Mouse (Mus musculus) layer of hippocampus, postnatal 25 days (tissue): ENCODE data around the gene Parp3. TPM values are rescaled to one million over a fixed set of nuclear protein-coding genes. Genes with fewer than 3 reads are reported as not detected.

Source experiments
- DNase-seq, 2 experiments: peaks; one replicate each; pipeline ENCODE4 v3.0.0; 2022; ENCODE audit warnings: mixed read lengths in 2 of 2, low spot score in 1 of 2; ENCODE audit errors: extremely low spot score in 1 of 2
- total RNA-seq, 2 experiments: library from RNA; stranded (reverse); gene quantifications; 2 replicates each; pipeline ENCODE4 v1.2.3; 2021

The Parp3 gene
- total RNA-seq, 2 experiments from 2014 or later: 3.2 to 4.7 TPM

- peak in 1 of 2 experiments; percentile 3 for DNase-seq
These were observed 1.1 kb downstream of the Parp3 start, which contains the start of gene Rrp9 for GRCm38 (mm10) chr9:106475663-106476001. TSS of gene Rrp9 (plus strand) at chr9:106475963.

DNA sequence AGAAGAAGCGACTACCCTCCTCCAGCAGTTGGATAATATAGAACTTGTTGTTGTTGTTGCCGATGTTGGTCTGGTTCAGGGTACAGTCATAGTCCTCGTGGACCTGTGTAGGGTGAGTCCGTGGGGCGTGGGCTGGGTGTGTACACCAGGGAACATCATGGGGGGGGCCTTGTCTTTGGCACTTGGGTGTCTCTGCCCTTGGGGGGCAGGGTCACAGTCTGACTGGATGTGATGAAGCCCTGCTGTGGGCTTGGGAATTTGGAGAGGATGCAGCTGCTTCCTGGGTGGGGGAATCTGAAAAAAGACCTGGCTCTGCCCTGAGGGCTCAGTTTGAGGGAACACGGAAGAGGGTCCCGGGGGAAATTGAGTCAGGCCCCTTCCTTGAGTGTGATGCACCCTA lies 1.7 kb downstream of the Parp3 start:
- DNase-seq: peak in 1 of 2 experiments; percentile 1

- peak in 1 of 2 experiments; percentile 60 for DNase-seq
These were observed 2.3 kb downstream of the Parp3 start for GRCm38 (mm10) chr9:106474456-106474855.

DNA sequence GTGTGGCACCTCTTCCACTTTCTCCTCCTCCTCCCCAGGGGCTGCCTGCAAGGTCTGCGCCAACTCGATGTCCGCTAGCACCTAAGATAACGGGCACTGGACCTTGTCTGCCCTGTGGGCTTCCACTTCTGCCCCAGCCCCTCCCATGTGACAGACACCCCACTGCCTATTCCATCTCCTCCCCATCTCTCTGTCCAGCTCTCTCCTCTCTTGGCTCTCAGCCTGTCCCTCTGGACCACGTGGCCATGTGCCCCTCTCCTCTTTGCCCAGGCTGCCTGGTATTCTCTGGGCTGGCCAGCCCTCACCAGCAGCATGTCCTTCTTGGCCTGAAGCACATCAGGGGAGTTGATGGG lies 3.0 kb downstream of the Parp3 start:
- DNase-seq: peak in 1 of 2 experiments; percentile 1

- DNase-seq: peak in 1 of 2 experiments; percentile 1
These were observed 3.5 kb downstream of the Parp3 start for GRCm38 (mm10) chr9:106473081-106473752.

DNA sequence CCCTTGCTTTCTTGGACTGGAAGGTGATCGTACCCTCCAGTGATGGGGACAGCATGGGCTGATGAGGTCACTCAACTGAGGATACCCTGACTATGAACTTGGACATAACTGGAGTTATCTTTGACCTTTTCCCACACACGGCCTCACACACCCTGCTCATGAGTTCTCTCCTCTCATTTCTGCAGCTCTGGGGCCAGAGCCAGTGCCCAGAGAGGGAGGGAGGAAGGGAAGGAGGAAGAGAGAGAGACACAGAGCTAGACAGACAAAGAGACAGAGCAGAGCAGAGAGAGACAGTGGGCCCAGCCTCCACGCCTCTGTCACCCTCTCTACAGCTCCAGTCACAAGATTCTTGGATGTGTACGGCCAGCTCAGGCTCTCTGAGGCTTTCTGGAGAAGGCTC lies 4.4 kb downstream of the Parp3 start:
- peak in 1 of 2 experiments; percentile 4 for DNase-seq

GRCm38 (mm10) chr9:106471892-106472291 lies 4.9 kb downstream of the Parp3 start:
- peak in 1 of 2 experiments; percentile 7 for DNase-seq

- DNase-seq: peak in 1 of 2 experiments; percentile 2
These were observed 5.6 kb downstream of the Parp3 start for GRCm38 (mm10) chr9:106470991-106471750.

GRCm38 (mm10) chr9:106469776-106470175 lies 7.0 kb downstream of the Parp3 start:
- peak in 1 of 2 experiments; percentile 1 for DNase-seq

DNA sequence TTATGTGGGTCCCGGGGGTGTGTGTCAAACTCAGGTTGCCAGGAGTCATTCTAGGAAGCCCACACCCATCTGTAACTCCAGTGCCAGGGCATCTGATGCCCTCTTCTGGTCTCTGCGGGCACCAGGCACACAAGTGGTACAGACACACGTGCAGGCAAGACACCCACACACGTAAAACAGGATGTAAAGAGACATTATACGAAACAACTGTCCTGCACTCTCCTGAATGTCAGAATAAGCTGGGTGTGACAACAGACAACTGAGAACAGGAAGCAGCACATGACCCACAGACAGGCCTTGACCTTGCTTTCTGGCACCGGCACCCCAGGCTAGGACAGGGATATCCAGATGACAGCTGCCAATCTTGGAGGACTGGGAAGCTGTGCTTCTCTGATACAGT lies 7.4 kb downstream of the Parp3 start:
- no peak for DNase-seq

- no peak for DNase-seq
These were observed 9.0 kb downstream of the Parp3 start for GRCm38 (mm10) chr9:106467746-106468145.

GRCm38 (mm10) chr9:106466721-106467120 lies 10.0 kb downstream of the Parp3 start:
- DNase-seq: no peak

GRCm38 (mm10) chr9:106465571-106466200 lies 11.1 kb downstream of the Parp3 start, which contains the start of gene Gpr62:
TSS of gene Gpr62 (minus strand) at chr9:106465938.
- no peak for DNase-seq

- peak in 1 of 2 experiments; percentile 72 for DNase-seq
These were observed 11.8 kb downstream of the Parp3 start for GRCm38 (mm10) chr9:106464751-106465541.

- no peak for DNase-seq
These were observed 13.4 kb downstream of the Parp3 start for GRCm38 (mm10) chr9:106463122-106464063.

- no peak for DNase-seq
These were observed 14.3 kb downstream of the Parp3 start for GRCm38 (mm10) chr9:106462430-106462800.

GRCm38 (mm10) chr9:106461641-106462429 lies 14.9 kb downstream of the Parp3 start:
- DNase-seq: no peak

- no peak for DNase-seq
These were observed 15.7 kb downstream of the Parp3 start for GRCm38 (mm10) chr9:106461026-106461415.
